Mouse (Mus musculus): ENCODE measurements around the gene Spon1.

Gene Spon1

GRCm38 (mm10) chr7:113778546-113778945 is 12.7 kb downstream of the Spon1 start:
- DNase-seq (ENCODE audit: low read depth, low spot score) = no peak

GRCm38 (mm10) chr7:113780286-113780685 is 14.5 kb downstream of the Spon1 start:
- no peak for DNase-seq (ENCODE audit: low read depth, low spot score)

GRCm38 (mm10) chr7:113791991-113792390 is 26.2 kb downstream of the Spon1 start:
- no peak for DNase-seq (ENCODE audit: low read depth, low spot score)

- DNase-seq (ENCODE audit: low read depth, low spot score) = no peak
Measured at GRCm38 (mm10) chr7:113792871-113793270, 27.1 kb downstream of the Spon1 start.

- no peak for DNase-seq (ENCODE audit: low read depth, low spot score)
Measured at GRCm38 (mm10) chr7:113795209-113795608, 29.4 kb downstream of the Spon1 start.

- no peak for DNase-seq (ENCODE audit: low read depth, low spot score)
Measured at GRCm38 (mm10) chr7:113797134-113797533, 31.3 kb downstream of the Spon1 start.

GRCm38 (mm10) chr7:113798605-113799255 is 32.9 kb downstream of the Spon1 start:
- no peak for DNase-seq (ENCODE audit: low read depth, low spot score)

- no peak for DNase-seq (ENCODE audit: low read depth, low spot score)
Measured at GRCm38 (mm10) chr7:113809781-113810180, 44.0 kb downstream of the Spon1 start.

GRCm38 (mm10) chr7:113811376-113812158 is 45.8 kb downstream of the Spon1 start:
- no peak for DNase-seq (ENCODE audit: low read depth, low spot score)

GRCm38 (mm10) chr7:113814101-113814779 is 48.4 kb downstream of the Spon1 start:
- DNase-seq (ENCODE audit: low read depth, low spot score) = no peak

GRCm38 (mm10) chr7:113815726-113816125 is 49.9 kb downstream of the Spon1 start:
- DNase-seq (ENCODE audit: low read depth, low spot score) = no peak

GRCm38 (mm10) chr7:113816827-113817334 is 51.1 kb downstream of the Spon1 start:
- no peak for DNase-seq (ENCODE audit: low read depth, low spot score)

- DNase-seq (ENCODE audit: low read depth, low spot score) = no peak
Measured at GRCm38 (mm10) chr7:113818116-113818515, 52.3 kb downstream of the Spon1 start.

- DNase-seq (ENCODE audit: low read depth, low spot score) = no peak
Measured at GRCm38 (mm10) chr7:113820213-113820612, 54.4 kb downstream of the Spon1 start.

- DNase-seq (ENCODE audit: low read depth, low spot score) = no peak
Measured at GRCm38 (mm10) chr7:113823026-113823425, 57.2 kb downstream of the Spon1 start.

- no peak for DNase-seq (ENCODE audit: low read depth, low spot score)
Measured at GRCm38 (mm10) chr7:113824651-113825050, 58.9 kb downstream of the Spon1 start.

GRCm38 (mm10) chr7:113825498-113826205 is 59.9 kb downstream of the Spon1 start:
- DNase-seq (ENCODE audit: low read depth, low spot score) = no peak

GRCm38 (mm10) chr7:113826510-113826909 is 60.7 kb downstream of the Spon1 start:
- no peak for DNase-seq (ENCODE audit: low read depth, low spot score)

GRCm38 (mm10) chr7:113828122-113828571 is 62.3 kb downstream of the Spon1 start:
- DNase-seq (ENCODE audit: low read depth, low spot score) = no peak

- DNase-seq (ENCODE audit: low read depth, low spot score) = no peak
Measured at GRCm38 (mm10) chr7:113828576-113828975, 62.8 kb downstream of the Spon1 start.

GRCm38 (mm10) chr7:113837151-113837550 is 71.4 kb downstream of the Spon1 start:
- no peak for DNase-seq (ENCODE audit: low read depth, low spot score)

GRCm38 (mm10) chr7:113839431-113839830 is 73.6 kb downstream of the Spon1 start:
- no peak for DNase-seq (ENCODE audit: low read depth, low spot score)

Measured in c-Kit-negative CD71-positive TER-119-positive erythroid progenitor cells, embryonic 14.5 days (primary cell).